Mouse (Mus musculus): Measurements from ENCODE around the gene Hoxb9. TPM values are rescaled to one million over a fixed set of nuclear protein-coding genes. Genes with fewer than 3 reads are reported as not detected.

Gene Hoxb9
- polyA plus RNA-seq, 1 experiment from 2014 or later = 1.4 TPM

- peak overlapping the region; percentile 44 for H3K4me3 ChIP-seq (ENCODE audit: low read length)
- 4% methylated on average over 10 of the region's 10 CpGs for WGBS
- peak overlapping the region; percentile 1; the same call in 1 of the 2 replicates for H3K9ac ChIP-seq (ENCODE audit: low read depth, low read length)
Measured at GRCm38 (mm10) chr11:96301064-96301431, 29.8 kb downstream of the Hoxb9 start.

GRCm38 (mm10) chr11:96301837-96302236, 30.6 kb downstream of the Hoxb9 start:
- Histone ChIP-seq H3K27ac (ENCODE audit: low read depth, low read length) (peak overlapping the region; percentile 60), H3K36me3 (ENCODE audit: control insufficient read depth, insufficient read depth, low read length) (no peaks in the 10 kb centered on the region), H3K9ac (ENCODE audit: low read depth, low read length) (peak overlapping the region; percentile 57), H3K9me3 (ENCODE audit: control insufficient read depth, low read length) (no peaks in the 10 kb centered on the region), H3K4me1 (ENCODE audit: control insufficient read depth, insufficient read depth, low read depth, low read length) (no peaks in the 10 kb centered on the region), H3K4me3 (ENCODE audit: low read length) (peak overlapping the region; percentile 43), H3K27me3 (replicated peaks; ENCODE audit: control insufficient read depth, insufficient read depth, low read length) (peaks cover 42% of the 10 kb centered on the region), H3K4me2 (ENCODE audit: low read length) (peak overlapping the region; percentile 62)
- 1% methylated on average over 15 of the region's 15 CpGs for WGBS
- peak; percentile 54; the same call in 1 of the 2 replicates for ATAC-seq

More at GRCm38 (mm10) chr11:96301064-96301431, 29.8 kb downstream of the Hoxb9 start:
- no peaks in the 10 kb centered on the region for H3K4me1 ChIP-seq (ENCODE audit: control insufficient read depth, insufficient read depth, low read depth, low read length)
- H3K36me3 ChIP-seq (ENCODE audit: control insufficient read depth, insufficient read depth, low read length) = no peaks in the 10 kb centered on the region
- peak overlapping the region; percentile 53 for H3K27ac ChIP-seq (ENCODE audit: low read depth, low read length)
- no peaks in the 10 kb centered on the region for H3K9me3 ChIP-seq (ENCODE audit: control insufficient read depth, low read length)
- H3K27me3 ChIP-seq (replicated peaks; ENCODE audit: control insufficient read depth, insufficient read depth, low read length) = peaks cover 42% of the 10 kb centered on the region
- ATAC-seq = no peak
- peak overlapping the region; percentile 62 for H3K4me2 ChIP-seq (ENCODE audit: low read length)

DNA sequence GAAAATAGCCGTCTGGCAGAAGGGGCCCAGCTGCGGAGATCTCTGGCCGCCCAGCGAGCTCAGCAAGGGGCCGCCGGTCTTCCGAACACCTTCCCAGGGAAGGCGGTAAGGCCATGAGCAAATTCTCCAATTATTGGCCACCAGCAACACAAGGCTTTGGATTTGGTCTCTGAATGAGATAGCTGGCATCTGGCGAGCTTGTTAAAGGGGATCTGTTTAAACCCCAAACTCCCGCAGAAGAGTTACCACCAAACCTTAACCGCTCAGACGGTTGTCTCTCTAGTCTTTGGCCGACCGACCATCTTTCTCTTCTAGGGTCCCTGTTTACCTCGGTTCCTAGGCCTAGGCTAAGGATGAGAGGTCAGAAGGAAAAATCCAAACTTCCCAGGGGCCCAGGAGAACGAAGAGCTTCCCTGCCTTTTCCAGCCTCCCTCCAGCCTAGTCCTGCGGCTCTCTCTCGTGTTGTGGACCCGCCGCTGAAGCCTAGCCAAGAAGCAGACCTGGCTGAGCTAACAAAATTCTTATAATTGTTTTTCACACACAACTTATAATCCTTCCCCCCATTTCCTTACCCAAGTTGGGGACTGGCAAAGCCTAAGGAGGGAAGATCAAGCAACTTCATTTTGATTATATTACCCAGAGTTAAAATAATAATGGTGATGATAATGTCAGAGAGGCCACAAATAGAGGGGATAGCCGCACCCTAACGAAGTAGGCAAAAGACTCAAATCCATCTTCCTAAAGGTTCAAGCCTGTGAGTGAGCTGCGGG, 31.3 kb downstream of the Hoxb9 start:
- 5% methylated on average over 23 of the region's 23 CpGs for WGBS
- no peak for ATAC-seq
- H3K27me3 ChIP-seq (replicated peaks; ENCODE audit: control insufficient read depth, insufficient read depth, low read length) = peaks cover 42% of the 10 kb centered on the region
- H3K36me3 ChIP-seq (ENCODE audit: control insufficient read depth, insufficient read depth, low read length) = no peaks in the 10 kb centered on the region
- peak overlapping the region; percentile 62 for H3K4me2 ChIP-seq (ENCODE audit: low read length)
- H3K9me3 ChIP-seq (ENCODE audit: control insufficient read depth, low read length) = no peaks in the 10 kb centered on the region
- peak overlapping the region; percentile 43 for H3K4me3 ChIP-seq (ENCODE audit: low read length)
- peak overlapping the region; percentile 60 for H3K27ac ChIP-seq (ENCODE audit: low read depth, low read length)
- H3K9ac ChIP-seq (ENCODE audit: low read depth, low read length) = peak overlapping the region; percentile 57
- no peaks in the 10 kb centered on the region for H3K4me1 ChIP-seq (ENCODE audit: control insufficient read depth, insufficient read depth, low read depth, low read length)

DNA sequence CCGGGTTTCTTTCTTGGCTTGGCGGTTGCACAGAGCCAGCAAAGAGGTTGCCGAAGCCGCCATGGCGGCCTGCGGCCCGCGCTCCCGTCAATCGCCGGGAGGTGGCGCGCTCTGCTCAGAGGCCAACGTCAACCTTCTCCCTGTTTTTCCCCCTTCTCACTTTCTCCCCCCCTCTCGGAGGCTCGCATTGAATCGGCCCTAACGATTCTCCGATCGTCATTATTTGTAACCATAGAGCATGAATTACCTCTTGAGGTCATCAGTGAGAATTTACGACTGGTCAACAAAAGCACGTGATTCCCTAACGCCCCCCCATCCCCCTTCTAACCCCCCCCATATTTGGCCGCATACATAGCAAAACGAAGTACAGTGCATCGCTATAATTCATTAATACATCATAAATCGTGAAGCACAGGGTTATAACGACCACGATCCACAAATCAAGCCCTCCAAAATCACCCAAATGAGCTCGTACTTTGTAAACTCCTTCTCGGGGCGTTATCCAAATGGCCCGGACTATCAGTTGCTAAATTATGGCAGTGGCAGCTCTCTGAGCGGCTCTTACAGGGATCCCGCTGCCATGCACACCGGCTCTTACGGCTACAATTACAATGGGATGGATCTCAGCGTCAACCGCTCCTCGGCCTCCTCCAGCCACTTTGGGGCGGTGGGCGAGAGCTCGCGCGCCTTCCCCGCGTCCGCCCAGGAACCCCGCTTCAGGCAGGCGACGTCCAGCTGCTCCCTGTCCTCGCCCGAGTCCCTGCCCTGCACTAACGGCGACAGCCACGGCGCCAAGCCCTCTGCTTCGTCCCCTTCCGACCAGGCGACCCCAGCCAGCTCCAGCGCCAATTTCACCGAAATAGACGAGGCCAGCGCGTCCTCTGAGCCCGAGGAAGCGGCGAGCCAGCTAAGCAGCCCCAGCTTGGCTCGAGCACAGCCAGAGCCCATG, 32.2 kb downstream of the Hoxb9 start, which contains the start of gene Hoxb5:
TSS of gene Hoxb5 (plus strand) at position 186 of the 949 bp plus-strand sequence.
- H3K27ac ChIP-seq (ENCODE audit: low read depth, low read length) = peak within 1 kb of the TSS; percentile 90
- under 1% methylated on average over 69 of the region's 69 CpGs for WGBS
- H3K9ac ChIP-seq (ENCODE audit: low read depth, low read length) = peak within 1 kb of the TSS; percentile 73
- H3K27me3 ChIP-seq (replicated peaks; ENCODE audit: control insufficient read depth, insufficient read depth, low read length) = peaks cover 41% of the 10 kb centered on the region
- H3K4me2 ChIP-seq (ENCODE audit: low read length) = peak within 1 kb of the TSS; percentile 62
- ATAC-seq = peak; percentile 63
- H3K36me3 ChIP-seq (ENCODE audit: control insufficient read depth, insufficient read depth, low read length) = no peaks in the 10 kb centered on the region
- H3K9me3 ChIP-seq (ENCODE audit: control insufficient read depth, low read length) = no peaks in the 10 kb centered on the region
- H3K4me3 ChIP-seq (ENCODE audit: low read length) = peak within 1 kb of the TSS; percentile 43
- no peaks in the 10 kb centered on the region for H3K4me1 ChIP-seq (ENCODE audit: control insufficient read depth, insufficient read depth, low read depth, low read length)

- no peak for ATAC-seq
- WGBS = 1% methylated on average over 38 of the region's 38 CpGs
- peak overlapping the region; percentile 43 for H3K4me3 ChIP-seq (ENCODE audit: low read length)
Measured at GRCm38 (mm10) chr11:96304381-96305195, 33.3 kb downstream of the Hoxb9 start.

DNA sequence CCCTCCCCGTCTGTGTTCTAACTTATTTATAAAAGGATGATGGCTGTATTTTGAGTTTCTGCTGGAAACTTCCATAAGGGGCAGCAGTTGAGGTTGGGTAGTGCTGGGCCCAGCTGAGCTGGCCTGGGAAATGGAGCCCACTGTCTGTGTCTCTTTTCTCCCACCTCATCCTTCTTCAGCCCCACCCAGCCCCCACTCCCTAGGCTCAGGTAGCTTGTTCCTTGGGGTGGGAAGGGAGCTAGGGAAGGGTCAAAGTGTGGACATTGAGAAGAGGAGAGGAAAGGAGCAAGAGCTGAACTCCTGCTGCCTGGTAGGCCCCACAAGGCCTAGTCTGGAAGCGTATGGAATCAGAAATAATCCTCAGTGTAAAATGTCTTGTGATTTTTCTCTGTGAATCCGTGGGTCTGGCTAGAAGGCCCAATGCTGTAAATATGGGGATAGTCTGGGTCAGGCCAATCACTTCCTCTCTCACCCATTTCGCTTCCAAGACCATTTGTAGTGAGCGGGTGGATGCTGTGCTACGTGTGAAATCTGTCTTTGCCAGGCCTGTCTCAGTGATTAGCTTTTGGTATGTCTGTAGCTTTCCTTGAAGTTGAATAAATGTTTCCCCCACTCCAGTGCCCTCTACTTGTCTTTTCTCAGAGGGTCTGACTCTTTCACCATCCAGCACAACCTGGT, 34.4 kb downstream of the Hoxb9 start:
- Histone ChIP-seq H3K27me3 (replicated peaks; ENCODE audit: control insufficient read depth, insufficient read depth, low read length) (peaks cover 49% of the 10 kb centered on the region), H3K9me3 (ENCODE audit: control insufficient read depth, low read length) (no peaks in the 10 kb centered on the region), H3K4me2 (ENCODE audit: low read length) (peak overlapping the region; percentile 62), H3K4me3 (ENCODE audit: low read length) (peak overlapping the region; percentile 28), H3K27ac (ENCODE audit: low read depth, low read length) (peak overlapping the region; percentile 90), H3K9ac (ENCODE audit: low read depth, low read length) (peak overlapping the region; percentile 73), H3K36me3 (ENCODE audit: control insufficient read depth, insufficient read depth, low read length) (no peaks in the 10 kb centered on the region), H3K4me1 (ENCODE audit: control insufficient read depth, insufficient read depth, low read depth, low read length) (no peaks in the 10 kb centered on the region)
- WGBS = 35% methylated on average over 6 of the region's 6 CpGs
- no peak for ATAC-seq

More at GRCm38 (mm10) chr11:96304381-96305195, 33.3 kb downstream of the Hoxb9 start:
- H3K9me3 ChIP-seq (ENCODE audit: control insufficient read depth, low read length) = no peaks in the 10 kb centered on the region
- no peaks in the 10 kb centered on the region for H3K36me3 ChIP-seq (ENCODE audit: control insufficient read depth, insufficient read depth, low read length)
- peak overlapping the region; percentile 73 for H3K9ac ChIP-seq (ENCODE audit: low read depth, low read length)
- H3K4me1 ChIP-seq (ENCODE audit: control insufficient read depth, insufficient read depth, low read depth, low read length) = no peaks in the 10 kb centered on the region
- H3K27me3 ChIP-seq (replicated peaks; ENCODE audit: control insufficient read depth, insufficient read depth, low read length) = peaks cover 48% of the 10 kb centered on the region
- peak overlapping the region; percentile 90 for H3K27ac ChIP-seq (ENCODE audit: low read depth, low read length)
- H3K4me2 ChIP-seq (ENCODE audit: low read length) = peak overlapping the region; percentile 62

DNA sequence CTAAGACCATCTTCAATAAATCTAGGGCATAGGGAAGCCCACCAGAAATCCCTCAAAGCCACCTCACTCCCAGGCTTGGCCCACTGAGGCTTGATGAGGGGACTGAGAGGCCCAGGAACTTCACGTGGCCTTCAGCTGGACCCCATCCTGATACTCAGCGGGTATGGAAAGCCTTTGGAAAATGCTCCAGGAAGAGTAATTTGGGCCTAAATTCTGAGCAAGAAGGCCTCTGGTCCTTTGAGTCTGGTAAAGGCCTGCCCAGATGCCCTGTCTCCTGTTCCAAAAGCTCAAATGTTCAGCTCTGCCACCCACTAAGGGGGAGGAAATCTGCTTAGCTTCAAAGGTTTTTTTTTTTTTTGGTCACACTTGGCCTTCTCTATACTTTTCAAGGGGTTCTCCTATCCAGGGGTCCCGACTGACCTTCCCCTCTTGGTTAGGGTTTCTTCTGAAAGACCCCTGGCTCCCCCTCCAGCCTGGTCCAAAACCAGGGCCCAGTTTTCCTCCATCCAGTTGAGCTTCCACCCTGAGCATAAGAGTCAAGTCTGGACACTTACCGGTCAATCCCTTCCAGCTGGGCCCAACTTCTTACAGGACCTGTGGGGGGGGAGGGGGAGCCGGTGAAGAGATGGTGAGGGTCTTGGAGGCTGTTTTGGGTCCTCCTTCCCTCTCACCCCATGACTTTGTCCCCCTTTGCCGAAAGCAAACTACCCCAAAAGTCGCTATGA, 35.1 kb downstream of the Hoxb9 start:
- Histone ChIP-seq H3K4me3 (ENCODE audit: low read length) (peak overlapping the region; percentile 28), H3K36me3 (ENCODE audit: control insufficient read depth, insufficient read depth, low read length) (no peaks in the 10 kb centered on the region), H3K9me3 (ENCODE audit: control insufficient read depth, low read length) (no peaks in the 10 kb centered on the region), H3K9ac (ENCODE audit: low read depth, low read length) (peak overlapping the region; percentile 73), H3K4me1 (ENCODE audit: control insufficient read depth, insufficient read depth, low read depth, low read length) (no peaks in the 10 kb centered on the region), H3K4me2 (ENCODE audit: low read length) (peak overlapping the region; percentile 62), H3K27ac (ENCODE audit: low read depth, low read length) (peak overlapping the region; percentile 90), H3K27me3 (replicated peaks; ENCODE audit: control insufficient read depth, insufficient read depth, low read length) (peaks cover 52% of the 10 kb centered on the region)
- 20% methylated on average over 7 of the region's 7 CpGs for WGBS
- ATAC-seq = no peak

DNA sequence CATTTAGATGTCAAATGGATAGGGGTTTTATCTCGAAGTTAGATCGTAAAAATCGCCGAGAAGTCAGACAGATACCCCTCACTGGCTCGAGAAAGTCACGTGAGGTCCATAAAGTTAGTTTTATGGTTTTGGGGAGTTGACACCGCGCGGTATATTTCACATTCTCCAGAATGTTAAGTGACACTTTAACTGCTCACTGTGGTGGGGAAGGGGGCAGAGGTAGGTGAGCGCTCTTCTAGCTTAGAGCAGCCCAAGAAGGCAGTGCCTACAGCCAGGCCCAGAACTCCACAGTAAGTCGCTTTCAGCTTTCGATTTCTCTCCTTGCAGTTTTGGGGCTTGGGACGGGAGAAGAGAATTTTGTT, 35.6 kb downstream of the Hoxb9 start:
- peaks cover 55% of the 10 kb centered on the region for H3K27me3 ChIP-seq (replicated peaks; ENCODE audit: control insufficient read depth, insufficient read depth, low read length)
- 6% methylated on average over 13 of the region's 13 CpGs for WGBS
- H3K4me1 ChIP-seq (ENCODE audit: control insufficient read depth, insufficient read depth, low read depth, low read length) = no peaks in the 10 kb centered on the region
- H3K36me3 ChIP-seq (ENCODE audit: control insufficient read depth, insufficient read depth, low read length) = no peaks in the 10 kb centered on the region
- no peak for ATAC-seq
- peak overlapping the region; percentile 62 for H3K4me2 ChIP-seq (ENCODE audit: low read length)
- peak overlapping the region; percentile 28 for H3K4me3 ChIP-seq (ENCODE audit: low read length)
- no peak overlapping the region for H3K9ac ChIP-seq (ENCODE audit: low read depth, low read length)
- no peaks in the 10 kb centered on the region for H3K9me3 ChIP-seq (ENCODE audit: control insufficient read depth, low read length)
- H3K27ac ChIP-seq (ENCODE audit: low read depth, low read length) = peak overlapping the region; percentile 90

All from hindbrain, embryonic 16.5 days (tissue).